Mouse (Mus musculus): ENCODE measurements around the gene Nrp2. TPM values are rescaled to one million over a fixed set of nuclear protein-coding genes. Genes with fewer than 3 reads are reported as not detected.
A peak's percentile ranks its signal among the peaks of the same experiment; 100 is the strongest.

Gene Nrp2
- polyA plus RNA-seq, 1 experiment = 32.2 TPM

DNA sequence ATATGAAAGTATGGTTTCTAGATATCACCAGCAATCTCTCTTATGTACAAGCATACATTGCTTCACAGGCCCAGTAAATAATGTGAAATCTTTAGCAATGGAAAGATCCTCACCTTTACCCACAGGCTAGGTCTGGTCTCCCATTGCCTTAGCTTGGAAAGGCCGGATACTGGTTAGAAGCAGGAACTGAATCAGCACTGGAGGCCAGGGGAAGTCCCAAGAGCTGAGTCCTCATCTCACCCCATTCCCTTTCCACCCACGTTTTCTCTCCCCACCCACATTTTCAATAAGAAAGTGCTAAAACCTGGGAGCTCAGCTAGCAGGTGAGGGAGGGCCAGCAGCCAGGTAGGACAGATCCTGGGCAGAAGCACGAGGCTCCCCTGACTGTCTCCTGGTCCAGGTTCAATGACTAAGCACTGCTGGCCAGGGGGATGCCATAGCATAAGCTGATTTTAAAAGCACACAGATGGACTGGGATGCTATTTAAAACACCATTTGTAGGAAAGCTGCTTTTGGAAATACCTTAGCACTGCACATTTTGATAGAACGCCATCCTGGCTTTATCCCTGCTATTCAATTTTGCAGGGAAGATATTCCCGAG, 47.4 kb downstream of the Nrp2 start:
- TF ChIP-seq EP300 (IDR thresholded peaks at IDR 0.05; ENCODE audit: insufficient read depth, low read depth, low read length) (no peak), CTCF (IDR thresholded peaks at IDR 0.05; ENCODE audit: low read depth, low read length) (no peak), POLR2A (IDR thresholded peaks at IDR 0.05; ENCODE audit: insufficient read depth, low read length) (no peak)
- H3K9me3 ChIP-seq (replicated peaks; ENCODE audit: control insufficient read depth, insufficient read depth, low read length, poor library complexity, severe bottlenecking) = no peaks in the 10 kb centered on the region
- no peak overlapping the region for H3K9ac ChIP-seq (ENCODE audit: low read depth, poor library complexity, severe bottlenecking)
- peaks cover 4% of the 10 kb centered on the region for H3K4me1 ChIP-seq (ENCODE audit: control insufficient read depth, insufficient read depth, low read length)
- no peak overlapping the region for H3K4me3 ChIP-seq (ENCODE audit: low read depth, low read length)
- no peaks in the 10 kb centered on the region for H3K27me3 ChIP-seq (ENCODE audit: control insufficient read depth, insufficient read depth, low read length, poor library complexity, severe bottlenecking)
- no peaks in the 10 kb centered on the region for H3K36me3 ChIP-seq (ENCODE audit: control insufficient read depth, insufficient read depth, low read length, poor library complexity, severe bottlenecking)
- H3K27ac ChIP-seq (ENCODE audit: insufficient read depth, low read length) = no peak overlapping the region

DNA sequence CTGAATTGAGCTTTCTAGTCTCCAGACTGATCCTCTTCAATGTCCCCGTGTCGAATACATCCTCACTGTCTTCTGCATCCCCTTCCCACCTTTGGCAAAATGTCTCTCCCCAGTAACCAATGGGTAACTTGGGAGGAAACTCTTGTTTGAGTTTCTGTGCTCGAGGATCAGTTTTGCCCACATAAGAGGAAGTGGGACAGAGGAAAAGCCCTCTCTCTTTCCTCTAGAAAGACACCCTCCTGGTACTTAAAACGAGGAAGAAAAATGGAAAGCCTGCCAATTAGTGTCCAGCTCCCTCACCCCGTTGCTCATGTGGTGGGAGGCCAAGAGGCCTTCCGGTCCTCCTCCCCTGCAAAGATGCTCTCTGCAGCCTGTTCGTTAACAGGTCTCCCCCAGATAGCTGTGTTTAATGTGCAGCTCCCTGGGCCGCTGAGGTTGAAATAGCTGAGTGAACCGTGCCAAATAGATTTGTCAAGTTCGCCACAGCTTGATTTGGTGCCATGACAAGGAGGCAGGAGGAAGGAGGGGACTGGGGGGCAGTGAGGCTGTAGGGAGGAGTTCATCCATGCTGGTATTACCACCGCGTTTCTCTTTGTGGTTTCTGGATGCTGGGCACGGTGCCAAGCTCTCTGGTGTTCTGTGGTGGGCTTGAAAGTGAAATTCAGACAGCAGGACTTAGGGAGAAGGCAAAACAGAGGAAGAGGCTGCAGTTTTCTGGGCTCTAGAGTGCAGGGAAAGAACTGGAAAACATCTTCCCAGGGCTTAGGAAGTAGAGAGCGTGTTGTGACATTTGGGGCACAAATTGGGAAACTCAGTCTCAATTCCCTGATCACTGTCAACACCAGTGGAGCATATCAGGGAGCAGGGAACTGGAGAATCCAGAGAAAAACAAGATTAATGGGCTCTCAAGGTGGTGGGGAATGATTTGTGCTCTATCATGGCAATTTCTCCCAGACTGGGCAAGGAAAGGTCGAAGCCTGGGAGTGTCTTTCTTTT, 48.2 kb downstream of the Nrp2 start:
- H3K27ac ChIP-seq (ENCODE audit: insufficient read depth, low read length) = no peak overlapping the region
- no peaks in the 10 kb centered on the region for H3K27me3 ChIP-seq (ENCODE audit: control insufficient read depth, insufficient read depth, low read length, poor library complexity, severe bottlenecking)
- H3K9me3 ChIP-seq (replicated peaks; ENCODE audit: control insufficient read depth, insufficient read depth, low read length, poor library complexity, severe bottlenecking) = no peaks in the 10 kb centered on the region
- peaks cover 4% of the 10 kb centered on the region for H3K4me1 ChIP-seq (ENCODE audit: control insufficient read depth, insufficient read depth, low read length)
- H3K4me3 ChIP-seq (ENCODE audit: low read depth, low read length) = no peak overlapping the region
- no peak for TF ChIP-seq POLR2A (IDR thresholded peaks at IDR 0.05; ENCODE audit: insufficient read depth, low read length)
- no peak for TF ChIP-seq CTCF (IDR thresholded peaks at IDR 0.05; ENCODE audit: low read depth, low read length)
- no peak for TF ChIP-seq EP300 (IDR thresholded peaks at IDR 0.05; ENCODE audit: insufficient read depth, low read depth, low read length)
- H3K9ac ChIP-seq (ENCODE audit: low read depth, poor library complexity, severe bottlenecking) = no peak overlapping the region
- H3K36me3 ChIP-seq (ENCODE audit: control insufficient read depth, insufficient read depth, low read length, poor library complexity, severe bottlenecking) = no peaks in the 10 kb centered on the region

DNA sequence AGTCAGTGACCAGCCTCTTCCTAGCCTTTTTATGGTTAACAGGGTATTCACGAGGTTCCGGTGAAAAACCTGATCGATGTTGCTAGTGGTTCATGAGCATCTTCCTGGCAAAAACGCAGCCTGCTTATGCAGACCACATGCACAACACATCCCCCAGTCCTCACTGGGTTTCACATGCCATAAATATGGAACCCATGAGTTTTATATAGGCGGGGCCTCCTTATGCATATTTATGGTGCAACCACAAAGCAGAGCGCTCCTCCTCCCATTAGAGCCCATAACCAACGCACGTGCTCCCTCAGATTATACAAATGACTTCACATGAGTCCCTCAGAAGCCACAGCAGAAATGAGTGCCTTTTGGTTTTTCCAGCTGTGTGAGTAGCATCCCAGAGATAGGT, 49.0 kb downstream of the Nrp2 start:
- TF ChIP-seq CTCF (IDR thresholded peaks at IDR 0.05; ENCODE audit: low read depth, low read length) = no peak
- no peak for TF ChIP-seq POLR2A (IDR thresholded peaks at IDR 0.05; ENCODE audit: insufficient read depth, low read length)
- TF ChIP-seq EP300 (IDR thresholded peaks at IDR 0.05; ENCODE audit: insufficient read depth, low read depth, low read length) = no peak
- Histone ChIP-seq H3K36me3 (ENCODE audit: control insufficient read depth, insufficient read depth, low read length, poor library complexity, severe bottlenecking) (no peaks in the 10 kb centered on the region), H3K4me3 (ENCODE audit: low read depth, low read length) (no peak overlapping the region), H3K9ac (ENCODE audit: low read depth, poor library complexity, severe bottlenecking) (no peak overlapping the region), H3K4me1 (ENCODE audit: control insufficient read depth, insufficient read depth, low read length) (peaks cover 4% of the 10 kb centered on the region), H3K27me3 (ENCODE audit: control insufficient read depth, insufficient read depth, low read length, poor library complexity, severe bottlenecking) (no peaks in the 10 kb centered on the region), H3K9me3 (replicated peaks; ENCODE audit: control insufficient read depth, insufficient read depth, low read length, poor library complexity, severe bottlenecking) (no peaks in the 10 kb centered on the region), H3K27ac (ENCODE audit: insufficient read depth, low read length) (no peak overlapping the region)

DNA sequence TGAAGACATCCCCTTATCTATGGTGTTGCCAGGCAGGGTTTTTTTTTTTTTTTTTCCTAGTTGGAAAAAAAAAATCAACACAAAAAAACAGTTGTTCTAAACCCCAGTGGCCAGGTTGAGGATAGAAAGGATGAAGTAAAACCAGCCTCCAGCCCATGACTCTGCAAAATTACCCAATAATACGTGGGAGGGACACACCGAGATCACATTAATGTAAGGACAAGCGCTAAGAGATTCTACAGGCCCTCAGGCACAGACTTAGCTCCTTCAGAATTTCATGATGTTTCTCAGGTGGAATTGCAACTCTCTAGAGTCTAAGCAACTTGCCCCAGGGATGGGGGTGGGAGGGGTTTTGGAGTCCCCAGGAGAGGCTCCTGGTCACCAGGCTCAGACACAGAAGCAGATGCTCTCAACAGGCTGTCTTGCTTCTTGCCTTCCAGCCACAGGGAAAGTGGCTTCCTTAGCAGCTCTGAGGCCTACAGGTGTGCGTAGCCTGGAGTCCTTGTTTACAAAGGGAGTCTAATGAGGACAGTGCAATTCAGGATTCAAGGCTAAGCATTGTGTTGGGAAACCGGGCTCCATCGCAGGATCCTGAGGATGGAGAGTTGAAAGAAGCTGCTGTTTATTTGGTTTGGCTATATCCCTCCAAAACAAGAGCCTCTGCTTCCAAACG, 49.7 kb downstream of the Nrp2 start:
- H3K27me3 ChIP-seq (ENCODE audit: control insufficient read depth, insufficient read depth, low read length, poor library complexity, severe bottlenecking) = no peaks in the 10 kb centered on the region
- H3K4me3 ChIP-seq (ENCODE audit: low read depth, low read length) = no peak overlapping the region
- H3K27ac ChIP-seq (ENCODE audit: insufficient read depth, low read length) = 0 out of 2 replicates have a peak overlapping the region, but pooled peaks have one; percentile 28
- H3K9me3 ChIP-seq (replicated peaks; ENCODE audit: control insufficient read depth, insufficient read depth, low read length, poor library complexity, severe bottlenecking) = no peaks in the 10 kb centered on the region
- peak; percentile 92 for TF ChIP-seq EP300 (IDR thresholded peaks at IDR 0.05; ENCODE audit: insufficient read depth, low read depth, low read length)
- TF ChIP-seq POLR2A (IDR thresholded peaks at IDR 0.05; ENCODE audit: insufficient read depth, low read length) = no peak
- TF ChIP-seq CTCF (IDR thresholded peaks at IDR 0.05; ENCODE audit: low read depth, low read length) = no peak
- no peaks in the 10 kb centered on the region for H3K36me3 ChIP-seq (ENCODE audit: control insufficient read depth, insufficient read depth, low read length, poor library complexity, severe bottlenecking)
- H3K4me1 ChIP-seq (ENCODE audit: control insufficient read depth, insufficient read depth, low read length) = peaks cover 4% of the 10 kb centered on the region
- H3K9ac ChIP-seq (ENCODE audit: low read depth, poor library complexity, severe bottlenecking) = no peak overlapping the region

DNA sequence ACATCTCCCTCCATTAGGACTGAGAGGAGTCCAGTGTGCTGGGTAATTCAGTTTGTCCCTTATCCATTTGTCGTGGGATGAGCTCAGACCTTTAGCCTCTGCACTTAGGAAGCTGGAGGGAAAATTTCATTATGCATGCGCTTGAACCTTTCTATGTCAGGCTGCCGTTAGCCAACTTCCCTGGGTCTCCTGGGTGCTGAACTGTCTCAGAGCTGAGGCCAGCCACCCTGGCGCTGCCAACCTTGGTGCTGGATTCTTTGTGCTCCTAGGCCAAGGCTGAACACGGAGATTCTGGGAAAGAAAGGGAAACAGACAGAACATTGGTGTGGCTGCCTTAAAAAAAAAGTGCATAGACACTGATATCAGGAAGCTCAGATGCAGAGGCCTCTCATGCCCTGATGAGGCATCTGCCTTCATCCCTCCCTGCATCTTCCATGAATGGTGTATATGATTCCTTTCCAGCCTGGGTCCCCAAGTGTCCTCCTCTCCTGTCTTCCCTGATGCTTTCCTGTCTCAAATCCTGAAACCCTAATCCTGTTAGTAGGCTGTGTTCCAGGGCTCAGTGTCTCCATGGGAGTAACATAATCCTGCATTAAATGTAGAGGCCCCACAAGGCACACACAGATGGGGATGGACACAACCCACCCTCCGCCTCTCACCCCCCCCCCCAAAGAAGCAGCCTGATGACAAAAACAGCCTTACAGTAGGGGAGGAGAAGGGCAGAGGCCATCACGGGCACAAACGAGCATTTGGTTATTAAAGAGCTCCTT, 51.2 kb downstream of the Nrp2 start:
- H3K27me3 ChIP-seq (ENCODE audit: control insufficient read depth, insufficient read depth, low read length, poor library complexity, severe bottlenecking) = no peaks in the 10 kb centered on the region
- no peaks in the 10 kb centered on the region for H3K36me3 ChIP-seq (ENCODE audit: control insufficient read depth, insufficient read depth, low read length, poor library complexity, severe bottlenecking)
- no peak overlapping the region for H3K9ac ChIP-seq (ENCODE audit: low read depth, poor library complexity, severe bottlenecking)
- no peak overlapping the region for H3K4me3 ChIP-seq (ENCODE audit: low read depth, low read length)
- H3K27ac ChIP-seq (ENCODE audit: insufficient read depth, low read length) = no peak overlapping the region
- no peak for TF ChIP-seq CTCF (IDR thresholded peaks at IDR 0.05; ENCODE audit: low read depth, low read length)
- no peak for TF ChIP-seq POLR2A (IDR thresholded peaks at IDR 0.05; ENCODE audit: insufficient read depth, low read length)
- TF ChIP-seq EP300 (IDR thresholded peaks at IDR 0.05; ENCODE audit: insufficient read depth, low read depth, low read length) = no peak
- H3K4me1 ChIP-seq (ENCODE audit: control insufficient read depth, insufficient read depth, low read length) = peaks cover 8% of the 10 kb centered on the region
- no peaks in the 10 kb centered on the region for H3K9me3 ChIP-seq (replicated peaks; ENCODE audit: control insufficient read depth, insufficient read depth, low read length, poor library complexity, severe bottlenecking)
